Mouse (Mus musculus) ES-Bruce4 (cell line): ENCODE results near the gene Uxs1. TPM values are rescaled to one million over a fixed set of nuclear protein-coding genes. Genes with fewer than 3 reads are reported as not detected.

ENCODE experiments used
- H3K27ac ChIP-seq: 2 replicates; pipeline ENCODE4 v1.5.1; 2012; ENCODE audit warnings: low read length, inconsistent platforms; ENCODE audit not compliant: insufficient read depth
- H3K27me3 ChIP-seq: 2 replicates; pipeline ENCODE4 v1.6.1; 2012; ENCODE audit warnings: mild to moderate bottlenecking, low read length, inconsistent platforms; ENCODE audit not compliant: control insufficient read depth, poor library complexity, insufficient read depth, severe bottlenecking
- H3K36me3 ChIP-seq: 2 replicates; pipeline ENCODE4 v1.6.1; 2012; ENCODE audit warnings: inconsistent platforms, mild to moderate bottlenecking, low read length, moderate library complexity; ENCODE audit not compliant: control insufficient read depth, poor library complexity, insufficient read depth, severe bottlenecking
- H3K4me1 ChIP-seq: one replicate; pipeline ENCODE4 v1.8.1; 2011; ENCODE audit warnings: low read length; ENCODE audit not compliant: control insufficient read depth, insufficient read depth
- H3K4me3 ChIP-seq: 2 replicates; pipeline ENCODE4 v1.5.1; 2011; ENCODE audit warnings: low read depth, mild to moderate bottlenecking, low read length
- H3K9ac ChIP-seq: 2 replicates; pipeline ENCODE4 v1.6.1; 2012; ENCODE audit warnings: low read depth, mild to moderate bottlenecking, inconsistent platforms; ENCODE audit not compliant: poor library complexity, severe bottlenecking
- H3K9me3 ChIP-seq: replicated peaks from 2 replicates; pipeline ENCODE4 v1.6.1; 2012; ENCODE audit warnings: mild to moderate bottlenecking, low read length, inconsistent platforms; ENCODE audit not compliant: control insufficient read depth, poor library complexity, insufficient read depth, severe bottlenecking
- CTCF ChIP-seq: IDR thresholded peaks from one replicate; pipeline ENCODE4 v1.8.1; 2011; ENCODE audit warnings: low read depth, low read length
- EP300 ChIP-seq: IDR thresholded peaks from 2 replicates; pipeline ENCODE4 v1.6.1; 2011; ENCODE audit warnings: low read depth, low read length; ENCODE audit not compliant: insufficient read depth
- POLR2A ChIP-seq: IDR thresholded peaks from one replicate; pipeline ENCODE4 v1.8.1; 2011; ENCODE audit warnings: low read length; ENCODE audit not compliant: insufficient read depth
- polyA plus RNA-seq: library from polyadenylated mRNA; stranded (reverse); fragments of >200 nt; gene quantifications from 2 replicates; pipeline ENCODE4 v1.2.4, GENCODE M21; 2011; ENCODE audit warnings: low read depth; ENCODE audit not compliant: missing spikeins, insufficient read depth, insufficient read length

Gene Uxs1
- polyA plus RNA-seq, 1 experiment, result 24.4 TPM

GRCm38 (mm10) chr1:43858988-43859387 lies 31.4 kb upstream of the Uxs1 start:
- H3K4me3 ChIP-seq, result no peak overlapping the region
- H3K27me3 ChIP-seq, result no peaks in the 10 kb centered on the region
- peaks cover 5% of the 10 kb centered on the region; the same call in 1 of the 2 replicates for H3K9me3 ChIP-seq
- H3K9ac ChIP-seq, result no peak overlapping the region
- H3K4me1 ChIP-seq, result no peaks in the 10 kb centered on the region
- no peaks in the 10 kb centered on the region for H3K36me3 ChIP-seq
- H3K27ac ChIP-seq, result no peak overlapping the region
- TF ChIP-seq EP300 (no peak), CTCF (no peak)

- TF ChIP-seq CTCF (no peak), EP300 (no peak), POLR2A (no peak)
- H3K36me3 ChIP-seq, result no peaks in the 10 kb centered on the region
- H3K27ac ChIP-seq, result no peak overlapping the region
- no peak overlapping the region for H3K9ac ChIP-seq
- H3K9me3 ChIP-seq, result peaks cover 5% of the 10 kb centered on the region; the same call in 1 of the 2 replicates
- H3K4me1 ChIP-seq, result no peaks in the 10 kb centered on the region
- H3K27me3 ChIP-seq, result no peaks in the 10 kb centered on the region
- H3K4me3 ChIP-seq, result no peak overlapping the region
Observed at GRCm38 (mm10) chr1:43857656-43858055, 30.1 kb upstream of the Uxs1 start.

- Histone ChIP-seq H3K27ac (no peak overlapping the region), H3K9me3 (peaks cover 5% of the 10 kb centered on the region; the same call in 1 of the 2 replicates), H3K4me1 (no peaks in the 10 kb centered on the region), H3K36me3 (no peaks in the 10 kb centered on the region), H3K9ac (no peak overlapping the region), H3K27me3 (no peaks in the 10 kb centered on the region), H3K4me3 (no peak overlapping the region)
- TF ChIP-seq CTCF (no peak), EP300 (no peak), POLR2A (no peak)
Observed at GRCm38 (mm10) chr1:43855591-43855990, 28.0 kb upstream of the Uxs1 start.

- H3K27ac ChIP-seq, result no peak overlapping the region
- no peaks in the 10 kb centered on the region for H3K27me3 ChIP-seq
- no peaks in the 10 kb centered on the region for H3K4me1 ChIP-seq
- H3K9ac ChIP-seq, result no peak overlapping the region
- H3K36me3 ChIP-seq, result no peaks in the 10 kb centered on the region
- TF ChIP-seq CTCF, result no peak
- TF ChIP-seq POLR2A, result no peak
- TF ChIP-seq EP300, result no peak
- H3K9me3 ChIP-seq, result no peaks in the 10 kb centered on the region
- H3K4me3 ChIP-seq, result no peak overlapping the region
Observed at GRCm38 (mm10) chr1:43843398-43843797, 15.8 kb upstream of the Uxs1 start.

DNA sequence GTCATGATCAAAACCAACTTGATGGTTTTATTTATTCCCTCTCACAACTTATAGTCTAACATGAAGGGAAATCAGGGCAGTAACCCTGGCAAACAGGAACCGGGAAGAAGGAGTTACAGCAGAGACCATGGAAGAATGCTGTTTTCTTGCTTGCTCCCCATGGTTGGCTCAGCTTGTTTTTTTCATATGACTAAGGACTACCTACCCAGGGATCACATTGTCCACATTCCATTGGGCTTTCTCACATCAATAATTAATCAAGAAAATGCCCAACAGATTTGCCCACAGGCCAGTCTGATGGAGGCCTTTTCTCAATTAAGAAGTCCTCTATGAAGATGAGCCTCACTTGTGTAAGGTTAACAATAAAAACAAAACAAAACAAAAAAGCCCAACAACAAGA lies 9.6 kb upstream of the Uxs1 start:
- no peak overlapping the region for H3K9ac ChIP-seq
- H3K4me3 ChIP-seq, result no peak overlapping the region
- H3K27ac ChIP-seq, result no peak overlapping the region
- no peak for TF ChIP-seq EP300
- no peak for TF ChIP-seq POLR2A
- no peak for TF ChIP-seq CTCF
- no peaks in the 10 kb centered on the region for H3K9me3 ChIP-seq
- H3K27me3 ChIP-seq, result no peaks in the 10 kb centered on the region
- H3K36me3 ChIP-seq, result no peaks in the 10 kb centered on the region
- no peaks in the 10 kb centered on the region for H3K4me1 ChIP-seq

DNA sequence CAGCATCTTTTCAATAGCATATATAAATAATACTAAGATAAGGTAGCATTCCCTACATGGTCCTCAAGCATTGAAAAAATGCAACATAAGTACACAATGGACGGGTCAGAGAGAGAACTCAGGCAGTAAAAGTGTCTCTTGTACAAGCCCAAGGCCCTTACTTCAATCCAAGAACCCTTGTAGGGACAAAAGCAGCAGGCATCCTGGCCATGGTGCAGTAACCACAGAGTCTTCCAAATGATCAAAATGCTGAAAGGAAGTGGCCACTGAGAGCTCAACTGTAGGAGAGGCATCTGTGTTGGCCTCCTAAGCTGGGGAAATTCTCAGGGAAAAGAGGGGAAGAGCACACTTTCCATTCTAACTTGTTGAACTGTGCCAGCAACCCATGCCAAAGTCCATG lies 2.5 kb upstream of the Uxs1 start:
- Histone ChIP-seq H3K27me3 (no peaks in the 10 kb centered on the region), H3K27ac (no peak overlapping the region), H3K9me3 (no peaks in the 10 kb centered on the region), H3K4me3 (no peak overlapping the region), H3K9ac (no peak overlapping the region), H3K4me1 (no peaks in the 10 kb centered on the region), H3K36me3 (no peaks in the 10 kb centered on the region)
- TF ChIP-seq CTCF (no peak), EP300 (no peak), POLR2A (no peak)
